Mouse (Mus musculus) stomach, postnatal 0 days (tissue): ENCODE results near the gene Gm42878.

Experiments used
- CTCF ChIP-seq: IDR thresholded peaks from 2 replicates; pipeline ENCODE4 v1.5.1; 2016; ENCODE audit warnings: antibody characterized with exemption, low read depth, mild to moderate bottlenecking, moderate library complexity
- EP300 ChIP-seq: optimal IDR thresholded peaks from 2 replicates; pipeline ENCODE3; 2016; ENCODE audit warnings: antibody characterized with exemption

GRCm38 (mm10) chr5:121503231-121503630, 42.1 kb downstream of the Gm42878 start, which contains the start of gene Adam1b:
- TF ChIP-seq CTCF (no peak), EP300 (no peak)
